24 mouse cellular contexts compared by ENCODE assay signal in the genomic region with DNA sequence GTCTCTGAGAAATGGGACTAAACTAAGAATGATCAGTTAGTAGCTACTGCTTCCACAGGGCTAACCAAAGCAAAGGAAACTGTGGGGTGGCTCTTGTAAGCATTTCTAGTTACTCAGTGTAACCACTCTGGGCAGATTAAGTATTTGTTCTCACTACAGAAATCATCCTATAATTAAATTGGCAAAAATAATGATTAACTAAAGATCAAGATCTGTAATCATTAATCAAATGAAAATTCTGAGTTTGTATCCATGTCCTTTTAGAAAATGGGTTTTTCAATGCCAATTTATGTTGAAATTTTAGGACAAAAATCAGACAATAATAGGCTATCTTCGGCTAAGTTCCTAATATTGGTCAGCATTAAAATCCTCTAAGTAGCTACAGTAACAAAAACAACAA. TPM values are rescaled to one million over a fixed set of nuclear protein-coding genes. Genes with fewer than 3 reads are reported as not detected.
"Had no signal": no experiment of that assay in that cellular context is flagged by ENCODE, and none has a peak within 500 bp of the region (broad histone marks: within the 10 kb centered on the region; RNA-seq: fewer than 3 reads in every experiment).

No protein-coding gene starts in this region.

- H3K9ac ChIP-seq: heart, embryonic 12.5 days; intestine, embryonic 15.5 days; limb, embryonic 12.5 days; liver, embryonic 13.5 days had no signal

- H3K9me3 ChIP-seq: heart, embryonic 10.5 days; heart, embryonic 12.5 days; intestine, embryonic 15.5 days; limb, embryonic 10.5 days; limb, embryonic 12.5 days; liver, embryonic 13.5 days had no signal

- H3K36me3 ChIP-seq: heart, embryonic 10.5 days; heart, embryonic 12.5 days; intestine, embryonic 15.5 days; limb, embryonic 10.5 days; limb, embryonic 12.5 days; liver, embryonic 13.5 days had no signal

- H3K4me1 ChIP-seq: liver, embryonic 13.5 days had no signal

- ATAC-seq: forebrain, embryonic 16.5 days; inflammation-experienced regulatory T-cells, adult 6 months; intestine, embryonic 15.5 days; intestine, postnatal 0 days had no signal

- H3K4me2 ChIP-seq: heart, embryonic 12.5 days; intestine, embryonic 15.5 days; limb, embryonic 12.5 days; liver, embryonic 13.5 days had no signal

- DNase-seq: gastrocnemius, adult 2 months; gastrocnemius, postnatal 10 days; gastrocnemius, postnatal 25 days; heart, adult 18-20 months; heart, postnatal 10 days; heart, postnatal 4 days; kidney, adult 18-20 months; kidney, adult 8-10 months; kidney, postnatal 10 days; kidney, postnatal 25 days; kidney, postnatal 4 days; liver; liver, embryonic 13.5 days had no signal

- H3K4me3 ChIP-seq: gastrocnemius, adult 2 months; heart, embryonic 10.5 days; heart, embryonic 12.5 days; intestine, embryonic 15.5 days; layer of hippocampus, adult 2 months; limb, embryonic 10.5 days; limb, embryonic 12.5 days; liver, embryonic 13.5 days had no signal

- H3K27ac ChIP-seq: gastrocnemius, adult 2 months; heart, embryonic 10.5 days; intestine, embryonic 15.5 days; layer of hippocampus, adult 2 months; left cerebral cortex, adult 2 months; limb, embryonic 10.5 days; limb, embryonic 12.5 days; liver, embryonic 13.5 days had no signal

RNA-seq across cellular contexts. Expression of a gene that starts 4.4 kb away (rescaled TPM):
- total RNA-seq: granulocyte monocyte progenitor cell, adult 5-6 weeks had no signal
- polyA plus RNA-seq: heart, embryonic 10.5 days; heart, embryonic 12.5 days; inflammation-experienced regulatory T-cells, adult 6 months; liver, embryonic 13.5 days had no signal
